Mouse (Mus musculus): Measurements from ENCODE around the gene Vmn1r191.

DNA sequence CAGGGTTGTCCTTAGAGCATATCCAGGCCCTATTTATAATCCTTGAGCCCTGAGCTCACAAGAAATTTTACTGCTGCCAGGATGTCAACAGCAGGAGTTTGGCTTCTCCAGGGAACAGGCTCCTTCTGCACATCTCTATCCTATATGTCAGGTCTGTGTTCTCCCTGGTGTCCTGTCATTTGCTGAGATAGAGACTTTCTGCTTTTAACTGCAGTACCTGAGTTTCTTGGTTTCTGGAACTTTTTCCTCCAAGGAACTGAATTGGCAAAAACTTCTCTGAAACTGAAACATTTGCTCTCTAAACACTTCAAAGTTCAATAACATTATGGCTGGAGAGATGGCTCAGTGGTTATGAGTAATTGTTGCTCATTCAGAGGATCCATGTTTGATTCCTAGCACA is 7.3 kb upstream of the Vmn1r191 start, which contains the start of gene Vmn1r192:
- TF ChIP-seq CTCF (IDR thresholded peaks at IDR 0.05; ENCODE audit: low read depth) (no peak), EP300 (IDR thresholded peaks at IDR 0.05; ENCODE audit: low read depth) (no peak)

Data from liver, embryonic 14.5 days (tissue).